Mouse (Mus musculus) right cerebral cortex, adult 2 months (tissue): ENCODE measurements around the gene Pkp4.
"Not testable (repeated sequence)": the region's sequence is repeated elsewhere in the genome, so short reads cannot be mapped to it uniquely, and the experiment has no call there.

Experiments used
- DNase-seq, 2 experiments: peaks; one replicate each; pipeline ENCODE4 v3.0.0; 2021 to 2022; ENCODE audit warnings: low spot score in 2 of 2

The Pkp4 gene

DNA sequence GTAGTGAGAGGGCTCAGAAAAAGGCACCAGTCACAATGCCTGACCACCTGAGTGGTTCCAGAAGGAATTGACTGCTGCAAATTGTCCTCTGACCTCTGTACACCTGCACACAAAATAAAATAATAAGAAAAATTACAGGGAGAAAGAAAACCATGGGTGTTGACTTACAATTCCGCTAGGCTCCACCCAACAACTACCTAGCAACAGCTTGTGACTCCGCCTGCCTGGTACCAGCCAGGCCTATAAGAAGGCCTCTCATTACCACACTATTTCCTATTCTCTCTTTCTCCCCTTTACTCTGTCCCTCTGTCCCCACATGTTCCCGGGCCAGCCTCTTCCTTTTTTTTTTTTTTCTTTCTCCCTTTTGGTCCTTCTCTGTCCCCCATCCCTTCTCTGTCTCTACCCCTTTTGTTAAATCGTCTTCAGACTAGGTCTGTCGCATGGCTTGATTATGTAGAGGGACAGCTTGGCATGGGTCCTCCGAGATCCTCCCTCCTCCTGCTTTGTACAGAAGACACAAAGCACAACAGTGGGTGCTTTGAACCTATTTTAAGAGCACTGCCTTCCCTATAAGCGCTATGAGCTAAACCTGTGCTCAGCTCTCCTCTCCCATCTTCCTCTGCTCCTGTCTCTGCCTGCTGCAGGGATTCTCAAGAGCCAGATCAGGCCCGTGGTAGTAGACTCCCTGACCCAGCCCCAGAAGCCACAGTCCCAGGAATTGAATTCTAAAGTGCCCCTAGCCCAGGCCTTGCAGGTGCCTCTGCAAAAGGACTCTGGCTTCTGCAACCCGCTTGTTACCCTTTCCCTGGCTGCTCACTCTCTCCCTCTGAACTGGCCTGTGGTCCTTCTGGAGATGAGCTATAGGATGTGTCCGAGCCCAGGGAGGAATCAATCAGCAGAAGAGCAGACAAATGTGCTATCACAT is 223.5 kb downstream of the Pkp4 start:
- DNase-seq = no peak

DNA sequence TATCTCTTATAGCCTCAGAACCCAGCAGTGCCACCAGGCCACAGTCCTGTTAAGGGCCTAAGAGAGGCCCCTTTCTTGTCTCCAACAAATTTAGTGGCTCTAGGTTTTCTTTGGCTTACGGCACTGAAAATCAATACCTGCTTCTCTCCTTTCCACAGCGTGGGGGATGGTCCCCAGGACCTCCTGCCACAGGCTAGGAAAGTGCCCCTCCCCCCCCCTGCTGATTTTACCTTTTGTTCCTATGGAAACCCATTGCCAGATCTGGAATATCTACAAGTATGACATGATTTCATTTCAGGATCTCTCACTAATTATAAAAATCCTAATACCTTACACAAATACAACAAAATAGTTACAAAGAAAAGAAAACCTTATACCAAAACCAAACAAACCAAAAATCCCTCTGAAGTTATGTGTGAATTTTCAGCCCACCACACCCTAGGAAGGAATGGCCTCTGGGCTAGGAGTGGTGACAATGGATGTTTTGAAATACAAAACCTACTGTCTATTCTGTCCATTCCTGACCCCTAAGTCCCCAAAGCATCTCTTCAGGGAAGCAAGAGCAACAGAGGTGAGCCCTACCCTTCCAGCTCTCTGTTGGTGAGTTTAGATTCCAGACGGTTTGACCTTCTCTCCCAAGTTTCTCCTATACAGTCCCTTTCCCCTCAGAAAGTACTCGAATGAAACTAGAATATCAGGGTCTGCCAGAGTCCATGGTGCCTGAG is 224.7 kb downstream of the Pkp4 start:
- DNase-seq = no peak

DNA sequence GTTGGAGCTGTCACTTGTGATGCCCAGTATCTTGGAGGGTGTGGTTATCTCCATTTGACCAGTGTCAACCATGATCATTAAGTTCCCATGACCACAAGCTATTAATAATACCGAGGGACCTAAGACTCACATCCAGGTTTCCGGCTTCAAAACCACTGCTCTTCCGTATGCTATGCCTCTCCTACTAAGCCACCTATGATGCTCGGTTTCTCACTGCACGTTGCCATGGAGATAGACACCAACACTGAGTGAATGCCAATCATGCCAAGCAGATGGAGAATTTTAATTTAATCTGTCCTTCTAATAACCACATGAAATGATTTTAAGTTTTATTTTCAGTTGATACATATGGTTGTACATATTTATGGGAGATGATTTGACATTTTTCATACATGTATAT is 229.3 kb downstream of the Pkp4 start:
- DNase-seq = no peak

DNA sequence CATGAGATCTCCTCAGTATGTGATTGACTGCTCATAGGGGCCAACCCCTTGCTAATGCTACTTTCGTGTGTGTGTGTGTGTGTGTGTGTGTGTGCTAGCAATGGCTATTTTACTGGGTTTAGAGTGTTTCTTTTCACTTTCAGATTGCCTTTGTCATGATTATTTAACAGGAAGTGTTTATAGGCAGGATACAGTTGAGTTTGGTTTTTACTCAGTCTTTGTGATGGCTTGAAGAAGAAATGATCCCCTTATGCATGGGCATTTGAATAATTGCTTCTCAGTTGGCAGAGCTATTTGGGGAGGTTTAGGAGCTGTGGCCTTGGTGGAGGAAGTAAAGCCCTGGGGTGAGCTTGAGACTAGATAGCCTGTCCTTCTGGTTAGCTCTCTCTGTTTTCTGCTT is 232.5 kb downstream of the Pkp4 start:
- DNase-seq = no peak

DNA sequence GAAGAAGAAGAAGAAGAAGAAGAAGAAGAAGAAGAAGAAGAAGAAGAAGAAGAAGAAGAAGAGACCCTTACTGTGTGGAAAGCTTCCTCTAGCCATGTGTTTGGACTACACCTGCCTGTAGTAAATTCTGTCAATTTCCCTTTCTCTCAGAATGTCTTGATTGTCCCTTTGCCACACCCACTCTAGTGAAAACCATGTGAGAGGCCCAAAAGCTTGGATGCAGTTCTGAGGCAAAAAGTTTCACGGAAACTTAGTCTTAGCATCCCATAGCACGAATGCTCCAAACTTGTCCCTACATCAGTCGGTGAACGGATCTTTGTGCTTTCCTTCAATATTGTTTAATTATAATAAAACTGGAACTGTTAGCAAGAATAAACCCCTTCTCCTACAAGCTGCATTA is 234.0 kb downstream of the Pkp4 start:
- DNase-seq = no peak

DNA sequence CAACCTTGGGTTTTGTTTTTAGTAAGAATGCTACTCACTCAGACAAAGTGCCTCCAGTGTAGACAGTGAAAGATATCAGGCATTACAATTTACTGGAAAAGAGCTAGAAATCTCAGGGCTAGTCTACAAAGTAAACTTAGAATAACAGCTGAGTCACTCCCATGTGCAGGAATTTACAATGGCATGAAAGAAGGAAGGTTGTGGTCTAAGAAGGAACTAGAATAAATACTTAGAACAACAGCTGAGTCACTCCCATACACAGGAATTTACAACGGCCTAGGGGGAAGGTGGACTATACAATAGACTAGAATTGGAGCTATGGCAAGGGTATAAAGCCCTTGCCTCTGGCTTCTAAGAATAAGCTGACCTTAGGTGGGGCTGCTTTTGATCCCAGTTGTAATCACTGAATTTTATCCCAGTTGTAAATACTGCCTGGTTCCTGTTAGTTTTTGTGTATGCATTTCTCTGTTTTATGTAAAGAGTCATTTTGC is 234.6 kb downstream of the Pkp4 start:
- DNase-seq = not testable (repeated sequence)

DNA sequence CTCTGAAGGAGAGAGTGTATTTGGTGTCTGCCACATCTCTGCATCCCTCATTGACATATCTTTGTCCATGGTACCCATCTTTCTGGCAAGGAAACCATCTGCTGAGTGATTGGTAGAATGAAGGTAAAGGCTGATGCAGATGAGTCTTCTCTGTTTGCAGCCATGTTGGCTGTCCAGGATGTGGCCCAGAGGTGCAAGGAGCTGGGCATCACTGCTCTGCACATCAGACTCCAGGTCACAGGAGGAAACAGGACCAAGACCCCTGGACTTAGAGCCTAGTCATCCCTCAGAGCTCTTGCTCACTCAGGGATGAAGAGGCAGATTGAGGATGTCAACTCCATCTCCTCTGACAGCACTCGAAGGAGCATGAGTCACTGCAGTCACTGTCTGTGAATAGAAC is 235.9 kb downstream of the Pkp4 start:
- DNase-seq = no peak

DNA sequence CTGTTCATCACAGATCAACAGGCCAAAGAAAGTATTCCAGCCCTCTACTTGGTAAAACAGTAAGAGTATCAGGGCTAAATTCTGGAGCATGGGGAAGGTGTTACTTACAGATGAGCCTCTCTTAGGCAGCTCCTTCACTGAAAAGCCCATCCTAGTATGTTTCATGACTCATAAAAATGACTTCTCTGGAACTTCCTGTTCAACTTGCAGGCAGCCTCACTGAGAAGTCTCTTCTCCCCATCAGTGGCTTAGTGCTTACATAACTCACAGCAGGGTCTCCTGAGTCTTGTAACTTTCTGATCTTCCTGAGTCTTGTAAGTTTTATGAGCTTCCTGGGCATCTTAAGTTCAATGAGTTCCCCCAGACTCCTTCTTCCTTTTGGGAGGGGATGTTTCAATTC is 236.9 kb downstream of the Pkp4 start:
- no peak for DNase-seq

DNA sequence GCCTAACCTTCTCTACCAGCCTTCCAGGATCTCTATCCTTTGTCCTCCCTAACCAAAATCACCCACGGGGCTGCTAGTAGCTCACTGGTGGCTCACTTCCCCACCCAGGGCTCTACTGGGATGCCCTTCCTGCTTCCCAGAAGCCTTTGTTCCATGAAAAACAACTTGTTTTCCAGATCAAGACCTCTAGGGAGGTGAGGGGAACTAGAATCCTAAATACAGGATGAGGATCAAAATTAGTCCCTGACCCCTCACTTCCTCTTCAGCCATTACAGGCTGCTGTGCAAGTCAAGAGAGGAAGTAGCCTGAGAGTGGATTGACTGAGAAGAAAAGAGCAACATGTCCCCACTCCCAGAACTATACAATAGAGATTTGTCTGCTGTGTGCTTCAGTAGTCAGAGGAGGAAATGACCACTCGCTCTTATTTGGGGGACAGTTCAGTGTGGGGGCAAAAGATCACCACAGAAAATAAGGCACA is 240.3 kb downstream of the Pkp4 start:
- no peak for DNase-seq

DNA sequence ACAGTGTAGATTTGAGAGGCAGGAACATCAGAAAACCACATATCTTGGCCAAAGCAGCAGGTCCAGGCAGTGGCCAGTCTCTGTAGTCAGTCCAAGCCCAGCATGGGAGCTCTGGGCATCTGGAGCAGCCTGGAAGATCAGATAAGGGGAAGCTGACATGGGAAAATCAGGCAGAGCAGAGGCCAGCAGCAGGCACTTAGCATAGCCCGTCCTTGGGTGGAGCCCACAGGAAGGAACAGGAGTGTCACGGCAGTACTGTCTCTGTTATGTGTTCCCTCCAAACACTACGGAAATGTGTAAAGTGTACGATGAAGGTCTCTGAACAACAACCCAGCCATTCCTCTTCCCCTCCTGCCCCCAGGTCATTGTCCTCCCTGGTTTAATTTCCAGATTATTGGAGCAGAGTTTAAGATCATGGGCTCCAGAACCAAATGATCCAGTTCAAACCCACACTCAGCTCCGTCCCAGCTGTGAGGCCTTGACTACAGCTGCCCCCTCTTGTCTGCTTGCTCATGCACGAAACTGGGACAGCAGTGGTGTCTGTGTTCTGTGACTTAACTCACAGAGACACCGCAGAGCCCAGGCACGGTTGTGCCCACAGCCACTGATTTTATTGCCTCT is 241.3 kb downstream of the Pkp4 start:
- no peak for DNase-seq

DNA sequence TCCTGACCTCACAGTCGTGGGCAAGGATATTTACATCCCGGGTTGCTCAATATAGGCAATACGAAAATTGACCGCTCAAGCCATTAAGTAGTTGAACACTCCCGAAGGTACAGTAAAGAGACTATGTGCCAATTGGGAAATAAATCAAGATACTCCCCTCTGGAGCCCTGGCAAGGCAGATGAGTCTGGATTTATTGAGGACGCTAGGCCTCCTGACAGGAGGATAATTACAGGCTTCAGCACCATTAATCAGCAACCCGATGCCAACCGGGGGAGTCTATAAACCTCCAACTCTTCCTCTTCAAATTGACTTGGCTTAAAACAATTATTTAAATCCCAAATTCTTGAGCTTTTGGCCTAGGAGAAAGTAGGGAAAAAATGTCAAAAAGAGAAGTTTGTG is 243.4 kb downstream of the Pkp4 start:
- no peak for DNase-seq
